Mouse (Mus musculus) spleen, adult 2 months (tissue): ENCODE measurements at regions not wholly inside any gene's neighbourhood (a gene's known extent, or its start where the extent isn't known, plus 50 kb on each side); places are given as distances from the start of the nearest gene placed in this dataset.

ENCODE experiments used
- CTCF ChIP-seq: fragments of 200-500 bp; IDR thresholded peaks from 2 replicates; pipeline ENCODE4 v1.5.1; 2011; ENCODE audit warnings: mild to moderate bottlenecking, inconsistent platforms; ENCODE audit not compliant: insufficient read depth, insufficient read length, insufficient replicate concordance; ENCODE audit errors: extremely low read depth
- POLR2A ChIP-seq: fragments of 200-500 bp; IDR thresholded peaks from 2 replicates; pipeline ENCODE4 v1.6.1; 2011; ENCODE audit warnings: low read depth, low read length, inconsistent platforms

- TF ChIP-seq CTCF (no peak), POLR2A (no peak)
Measured at GRCm38 (mm10) chr13:28795274-28795673, 158.2 kb downstream of the Sox4 start.
